Mouse (Mus musculus) inflammation-experienced regulatory T-cells, adult 16 weeks (primary cell): Measurements from ENCODE around the gene Gmps. TPM values are rescaled to one million over a fixed set of nuclear protein-coding genes. Genes with fewer than 3 reads are reported as not detected.

Experiments used
- polyA plus RNA-seq: library from polyadenylated mRNA; unstranded; fragments of 100-300 nt; shearing (Covaris generic); gene quantifications from one replicate; pipeline ENCODE4 v1.2.1, GENCODE M21; 2017

Gmps gene
- polyA plus RNA-seq = 26.5 TPM

DNA sequence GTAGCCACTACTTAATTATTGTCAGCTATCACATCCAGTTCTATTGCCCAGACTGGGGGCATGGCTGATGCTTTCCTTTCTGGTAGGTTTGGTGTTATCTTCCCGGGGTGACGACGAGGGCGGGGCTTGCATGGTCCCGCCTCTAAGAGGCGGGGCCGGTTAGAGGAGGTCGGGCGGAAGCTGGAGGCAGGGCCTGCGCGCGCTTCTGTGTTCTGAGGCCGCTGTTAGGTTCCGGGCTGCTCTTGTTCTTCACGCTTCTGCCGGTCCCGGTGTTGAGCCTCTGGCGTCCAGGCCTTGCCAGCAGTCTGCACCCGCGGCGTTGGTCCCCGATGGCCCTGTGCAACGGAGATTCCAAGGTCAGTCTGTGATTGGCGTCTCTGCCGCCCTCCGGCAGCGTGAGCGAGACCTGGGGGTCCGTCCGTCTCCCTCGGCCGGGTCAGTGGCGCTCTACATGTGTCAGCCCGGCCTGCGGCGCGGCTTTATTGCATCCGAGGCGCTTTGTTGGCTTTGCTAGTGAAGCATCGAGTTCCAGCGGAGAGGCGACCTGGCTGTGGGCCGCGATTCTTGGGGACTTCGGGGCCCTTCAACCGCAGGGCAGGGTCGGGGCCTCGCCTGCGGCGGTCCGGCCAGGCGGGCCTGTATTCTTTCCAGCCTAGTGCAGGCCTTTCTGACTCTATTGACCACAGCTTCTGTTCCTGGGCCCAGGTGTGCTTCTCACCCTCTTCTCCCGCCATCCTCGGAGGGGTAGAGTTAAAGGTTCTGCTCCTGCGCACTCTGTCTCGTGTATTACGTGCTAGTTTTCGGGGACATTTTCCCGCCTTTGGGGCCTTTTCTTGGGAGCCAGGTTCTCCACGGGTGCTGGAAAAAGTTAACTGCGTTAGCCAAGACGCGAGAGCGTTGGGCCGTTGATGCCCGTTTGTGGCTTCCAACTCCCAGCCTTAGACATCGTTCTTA, at the start of gene Gmps:
Gene Gmps, plus strand, starts transcription at position 152 of the 954 bp plus-strand sequence.

GRCm38 (mm10) chr3:63928878-63929859, 46.7 kb upstream of the Gmps start, which contains the start of gene E130311K13Rik:
Gene E130311K13Rik (minus strand): TSS chr3:63929472.

DNA sequence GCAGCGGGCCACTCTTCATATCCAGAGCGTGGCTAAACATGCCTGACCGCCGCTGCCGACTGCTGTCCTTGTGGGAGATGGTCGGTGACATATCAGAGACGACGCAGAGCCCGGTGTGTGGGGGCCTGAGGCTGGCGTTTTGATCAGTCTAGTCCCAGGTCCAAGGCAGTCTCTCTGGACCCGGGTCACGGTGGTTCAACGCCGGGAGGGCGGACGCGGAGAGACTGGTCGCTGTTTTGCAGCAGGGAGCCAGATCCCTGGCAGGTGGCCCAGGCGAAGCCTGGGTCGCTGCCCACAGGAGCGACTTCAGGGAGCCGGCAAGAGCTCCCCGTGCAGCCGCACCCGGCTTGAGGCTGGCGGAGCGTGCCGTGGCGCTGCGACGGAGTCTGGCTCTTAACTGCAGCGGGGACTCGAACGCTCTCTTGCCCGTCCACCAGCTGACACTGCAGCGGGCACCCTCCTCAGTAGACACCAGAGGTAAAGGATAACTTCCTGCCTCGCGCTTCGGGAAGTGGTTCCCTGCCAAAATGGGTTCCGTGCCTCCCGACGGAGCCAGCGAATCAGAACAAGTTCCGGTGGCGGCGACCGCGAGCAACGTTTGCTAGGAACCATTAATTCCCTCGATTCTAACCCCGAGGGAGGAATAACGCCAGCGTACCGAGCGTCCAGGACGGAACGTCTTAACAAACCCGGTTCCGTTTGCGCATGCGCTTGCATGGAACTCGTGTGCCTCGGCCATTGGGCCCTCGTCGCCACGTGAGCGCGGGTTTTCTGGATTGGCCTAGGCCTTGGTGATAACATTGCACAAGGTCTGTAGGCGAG, 11.6 kb upstream of the Gmps start, which contains the start of gene Slc33a1:
Gene Slc33a1, minus strand, starts transcription at position 669 of the 822 bp plus-strand sequence.

Other genes with a start within 250 kb of the Gmps start
- not detected for gene Plch1, start 76.6 kb upstream of the Gmps start, polyA plus RNA-seq
- gene E130311K13Rik, start 46.6 kb upstream of the Gmps start, polyA plus RNA-seq = 13.2 TPM
- 25.9 TPM for gene Slc33a1, start 11.3 kb upstream of the Gmps start, polyA plus RNA-seq
- gene Vmn2r1, start 105.4 kb downstream of the Gmps start, polyA plus RNA-seq = not detected
- gene Vmn2r2, start 165.8 kb downstream of the Gmps start, polyA plus RNA-seq = not detected